Mouse (Mus musculus) heart, postnatal 0 days (tissue): ENCODE results near the gene Sorbs2.

Experiments used
- CTCF ChIP-seq: IDR thresholded peaks from 2 replicates; pipeline ENCODE4 v1.5.1; 2016; ENCODE audit warnings: antibody characterized with exemption, control low read depth, low read depth
- EP300 ChIP-seq: IDR thresholded peaks from 2 replicates; pipeline ENCODE4 v1.6.1; 2016; ENCODE audit warnings: antibody characterized with exemption, low read depth

- TF ChIP-seq CTCF (no peak), EP300 (no peak)
Measured at GRCm38 (mm10) chr8:45469006-45469405, 38.6 kb upstream of the Sorbs2 start.
